Mouse (Mus musculus) megakaryocyte, embryonic 14.5 days (primary cell): ENCODE results near the gene Msx3. TPM values are rescaled to one million over a fixed set of nuclear protein-coding genes. Genes with fewer than 3 reads are reported as not detected.

ENCODE experiments used
- H3K27me3 ChIP-seq: replicated peaks from 2 replicates; pipeline ENCODE3; 2012; ENCODE audit warnings: inconsistent platforms
- H3K36me3 ChIP-seq: replicated peaks from 2 replicates; pipeline ENCODE3; 2012; ENCODE audit warnings: low read length, inconsistent platforms, mixed read lengths
- H3K4me1 ChIP-seq: 2 replicates; pipeline ENCODE4 v1.6.1; 2012; ENCODE audit warnings: inconsistent platforms
- H3K4me3 ChIP-seq: replicated peaks from 2 replicates; pipeline ENCODE3; 2012; ENCODE audit warnings: moderate library complexity, mild to moderate bottlenecking, inconsistent platforms
- H3K9me3 ChIP-seq: 2 replicates; pipeline ENCODE4 v1.6.1; 2012; ENCODE audit warnings: inconsistent platforms
- FLI1 ChIP-seq: IDR thresholded peaks from 2 replicates; pipeline ENCODE4 v1.6.1; 2012; ENCODE audit warnings: low read length, inconsistent platforms, mixed read lengths
- GATA1 ChIP-seq: IDR thresholded peaks from 3 replicates; pipeline ENCODE4 v1.6.1; 2012; ENCODE audit warnings: mixed read lengths, low read length, inconsistent platforms, borderline replicate concordance
- polyA plus RNA-seq: library from polyadenylated mRNA; stranded (reverse); fragments of >175 nt; gene quantifications from 2 replicates; pipeline ENCODE4 v1.2.3, GENCODE M21; 2012; ENCODE audit warnings: low replicate concordance; ENCODE audit not compliant: insufficient read depth

Gene Msx3
- polyA plus RNA-seq, 1 experiment: not detected

- no peaks in the 10 kb centered on the region for H3K36me3 ChIP-seq
Observed at GRCm38 (mm10) chr7:140080503-140081156, 31.7 kb upstream of the Msx3 start.

GRCm38 (mm10) chr7:140078711-140079110 is 29.8 kb upstream of the Msx3 start:
- Histone ChIP-seq H3K9me3 (0 out of 2 replicates have a peak, but pooled peaks cover 4% of the 10 kb centered on the region), H3K4me3 (no peak overlapping the region), H3K4me1 (peaks cover 35% of the 10 kb centered on the region), H3K36me3 (no peaks in the 10 kb centered on the region), H3K27me3 (peaks cover 53% of the 10 kb centered on the region)
- TF ChIP-seq GATA1 (no peak), FLI1 (no peak)

More at GRCm38 (mm10) chr7:140080503-140081156, 31.7 kb upstream of the Msx3 start:
- Histone ChIP-seq H3K4me1 (peaks cover 35% of the 10 kb centered on the region), H3K4me3 (peak overlapping the region; percentile 40), H3K9me3 (0 out of 2 replicates have a peak, but pooled peaks cover 4% of the 10 kb centered on the region), H3K27me3 (peaks cover 51% of the 10 kb centered on the region)
- TF ChIP-seq FLI1: no peak
- no peak for TF ChIP-seq GATA1

- no peak overlapping the region for H3K4me3 ChIP-seq
- no peak for TF ChIP-seq GATA1
- TF ChIP-seq FLI1: no peak
- H3K4me1 ChIP-seq: peaks cover 32% of the 10 kb centered on the region
- H3K27me3 ChIP-seq: peaks cover 58% of the 10 kb centered on the region
- 0 out of 2 replicates have a peak, but pooled peaks cover 4% of the 10 kb centered on the region for H3K9me3 ChIP-seq
- no peaks in the 10 kb centered on the region for H3K36me3 ChIP-seq
Observed at GRCm38 (mm10) chr7:140077698-140078097, 28.8 kb upstream of the Msx3 start.

- Histone ChIP-seq H3K27me3 (peaks cover 78% of the 10 kb centered on the region), H3K36me3 (no peaks in the 10 kb centered on the region), H3K4me3 (peak overlapping the region; percentile 80), H3K9me3 (peaks cover 7% of the 10 kb centered on the region), H3K4me1 (peaks cover 11% of the 10 kb centered on the region)
- TF ChIP-seq GATA1 (no peak), FLI1 (no peak)
Observed at GRCm38 (mm10) chr7:140070042-140070711, 21.3 kb upstream of the Msx3 start.

DNA sequence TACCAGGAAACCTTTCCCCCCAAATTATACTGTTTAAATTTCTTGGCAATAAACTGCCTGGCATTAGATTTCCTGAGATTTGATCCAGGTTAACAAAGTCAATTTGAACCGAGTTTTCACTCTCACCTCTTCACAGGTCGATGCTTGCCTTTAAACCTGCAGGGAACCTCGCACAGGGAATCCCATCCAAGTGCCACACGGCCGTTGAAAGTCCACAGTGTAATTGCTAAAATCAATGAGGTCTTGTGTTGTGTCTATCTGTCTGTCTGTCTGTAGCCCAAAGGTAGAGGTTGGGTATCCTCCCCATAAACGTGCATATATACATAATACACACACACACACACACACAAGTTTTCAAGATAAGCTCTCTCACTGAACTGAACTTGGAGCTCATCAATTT is 18.5 kb upstream of the Msx3 start:
- Histone ChIP-seq H3K4me3 (no peak overlapping the region), H3K27me3 (peaks cover 82% of the 10 kb centered on the region)
- TF ChIP-seq FLI1 (no peak), GATA1 (no peak)

GRCm38 (mm10) chr7:140063092-140063491 is 14.2 kb upstream of the Msx3 start:
- Histone ChIP-seq H3K9me3 (peaks cover 7% of the 10 kb centered on the region), H3K4me1 (peaks cover 24% of the 10 kb centered on the region), H3K36me3 (no peaks in the 10 kb centered on the region), H3K27me3 (peaks cover 93% of the 10 kb centered on the region), H3K4me3 (no peak overlapping the region)
- TF ChIP-seq GATA1 (no peak), FLI1 (no peak)

More for the DNA sequence above, 18.5 kb upstream of the Msx3 start:
- no peaks in the 10 kb centered on the region for H3K36me3 ChIP-seq
- peaks cover 7% of the 10 kb centered on the region for H3K9me3 ChIP-seq
- H3K4me1 ChIP-seq: peaks cover 11% of the 10 kb centered on the region

- Histone ChIP-seq H3K27me3 (peaks cover 94% of the 10 kb centered on the region), H3K4me1 (peaks cover 31% of the 10 kb centered on the region), H3K36me3 (no peaks in the 10 kb centered on the region), H3K9me3 (peaks cover 12% of the 10 kb centered on the region), H3K4me3 (no peak overlapping the region)
- TF ChIP-seq GATA1 (no peak), FLI1 (no peak)
Observed at GRCm38 (mm10) chr7:140062307-140062706, 13.4 kb upstream of the Msx3 start.

- Histone ChIP-seq H3K36me3 (no peaks in the 10 kb centered on the region), H3K27me3 (peaks cover 96% of the 10 kb centered on the region), H3K9me3 (peaks cover 15% of the 10 kb centered on the region), H3K4me3 (no peak overlapping the region), H3K4me1 (peaks cover 31% of the 10 kb centered on the region)
- TF ChIP-seq FLI1 (no peak), GATA1 (no peak)
Observed at GRCm38 (mm10) chr7:140061832-140062130, 12.9 kb upstream of the Msx3 start.

GRCm38 (mm10) chr7:140060936-140061831 is 12.3 kb upstream of the Msx3 start:
- Histone ChIP-seq H3K36me3 (no peaks in the 10 kb centered on the region), H3K27me3 (peaks cover 96% of the 10 kb centered on the region), H3K4me3 (peak overlapping the region; percentile 86), H3K9me3 (peaks cover 17% of the 10 kb centered on the region), H3K4me1 (peaks cover 31% of the 10 kb centered on the region)
- TF ChIP-seq FLI1: no peak
- TF ChIP-seq GATA1: no peak

- peaks cover 31% of the 10 kb centered on the region for H3K4me1 ChIP-seq
- peaks cover 95% of the 10 kb centered on the region for H3K27me3 ChIP-seq
- H3K36me3 ChIP-seq: no peaks in the 10 kb centered on the region
- TF ChIP-seq GATA1: no peak
- TF ChIP-seq FLI1: no peak
- peaks cover 32% of the 10 kb centered on the region for H3K9me3 ChIP-seq
- H3K4me3 ChIP-seq: no peak overlapping the region
Observed at GRCm38 (mm10) chr7:140059601-140060000, 10.7 kb upstream of the Msx3 start.
